Mouse (Mus musculus) CH12.LX (cell line): ENCODE data around the gene Car14. TPM values are rescaled to one million over a fixed set of nuclear protein-coding genes. Genes with fewer than 3 reads are reported as not detected.
A peak's percentile ranks its signal among the peaks of the same experiment; 100 is the strongest.

Experiments
- DNase-seq: peaks from one replicate; pipeline ENCODE4 v3.0.0-alpha.2; 2013; ENCODE audit errors: extremely low read depth
- H3K27ac ChIP-seq: 2 replicates; pipeline ENCODE4 v1.5.1; 2012; ENCODE audit warnings: low read depth, mild to moderate bottlenecking, control low read depth, moderate library complexity; ENCODE audit not compliant: insufficient read depth
- H3K27me3 ChIP-seq: replicated peaks from 2 replicates; pipeline ENCODE3; 2012; ENCODE audit warnings: inconsistent platforms
- H3K36me3 ChIP-seq, 2 experiments: replicated peaks in 1 of 2; 2 replicates each; pipeline versions ENCODE3 to v1.6.1; 2012; ENCODE audit warnings: inconsistent platforms in 1 of 2, low read length in 1 of 2, mild to moderate bottlenecking in 1 of 2, mixed read lengths in 1 of 2, moderate library complexity in 1 of 2; ENCODE audit not compliant: control insufficient read depth in 1 of 2, insufficient read depth in 1 of 2
- H3K4me1 ChIP-seq, 2 experiments: 2 replicates each; pipeline ENCODE4 v1.6.1; 2012; ENCODE audit warnings: inconsistent platforms in 1 of 2, moderate library complexity in 1 of 2; ENCODE audit not compliant: insufficient read depth in 2 of 2, control insufficient read depth in 1 of 2
- H3K4me2 ChIP-seq: 2 replicates; pipeline ENCODE4 v1.6.1; 2012; ENCODE audit warnings: low read depth, mild to moderate bottlenecking, control low read depth; ENCODE audit not compliant: poor library complexity, insufficient read depth, severe bottlenecking
- H3K4me3 ChIP-seq, 3 experiments: fragments of 150-350 bp in 1 of 3; sonication (generic) in 1 of 3; replicated peaks in 1 of 3; 2 replicates each; pipeline versions ENCODE3 to v1.5.1; 2011 to 2012; ENCODE audit warnings: low read depth in 2 of 3, low read length in 2 of 3, mild to moderate bottlenecking in 2 of 3, moderate library complexity in 2 of 3, control low read depth in 1 of 3, improper control_type of control experiment in 1 of 3, inconsistent platforms in 1 of 3, mixed read lengths in 1 of 3; ENCODE audit not compliant: poor library complexity in 1 of 3
- H3K79me2 ChIP-seq: replicated peaks from 2 replicates; pipeline ENCODE4 v1.6.1; 2012; ENCODE audit warnings: mild to moderate bottlenecking, moderate library complexity; ENCODE audit not compliant: control insufficient read depth, poor library complexity, insufficient read depth, severe bottlenecking; ENCODE audit errors: extremely low read depth
- H3K9ac ChIP-seq: 2 replicates; pipeline ENCODE4 v1.6.1; 2012; ENCODE audit warnings: low read depth, mild to moderate bottlenecking, control low read depth, moderate library complexity; ENCODE audit not compliant: insufficient read depth
- H3K9me3 ChIP-seq: replicated peaks from 2 replicates; pipeline ENCODE3; 2012; ENCODE audit warnings: low read length, inconsistent platforms, mixed read lengths
- BHLHE40 ChIP-seq: IDR thresholded peaks from 2 replicates; pipeline ENCODE4 v1.6.1; 2011; ENCODE audit warnings: mild to moderate bottlenecking, low read depth, low read length, improper control_type of control experiment
- CTCF ChIP-seq, 2 experiments: IDR thresholded peaks in 1 of 2; conservative IDR thresholded peaks in 1 of 2; 2 replicates each; pipeline ENCODE4 v1.5.1; 2011 to 2012; ENCODE audit warnings: low read depth in 2 of 2, low read length in 2 of 2, improper control_type of control experiment in 1 of 2, inconsistent platforms in 1 of 2, mild to moderate bottlenecking in 1 of 2, moderate library complexity in 1 of 2
- EP300 ChIP-seq: IDR thresholded peaks from 2 replicates; pipeline ENCODE4 v1.6.1; 2011; ENCODE audit warnings: low read length, improper control_type of control experiment
- HCFC1 ChIP-seq: IDR thresholded peaks from 2 replicates; pipeline ENCODE4 v1.6.1; 2012; ENCODE audit warnings: low read depth, mild to moderate bottlenecking, inconsistent platforms, low read length, improper control_type of control experiment
- JUN ChIP-seq: IDR thresholded peaks from 2 replicates; pipeline ENCODE4 v1.6.1; 2011; ENCODE audit warnings: low read depth, mild to moderate bottlenecking, low read length, improper control_type of control experiment, moderate library complexity; ENCODE audit not compliant: insufficient read depth
- MAFK ChIP-seq: IDR thresholded peaks from 2 replicates; pipeline ENCODE4 v1.6.1; 2011; ENCODE audit warnings: low read length, improper control_type of control experiment; ENCODE audit not compliant: insufficient replicate concordance
- MAZ ChIP-seq: IDR thresholded peaks from 2 replicates; pipeline ENCODE4 v1.6.1; 2012; ENCODE audit warnings: low read depth, mild to moderate bottlenecking, inconsistent platforms, low read length, improper control_type of control experiment, moderate library complexity
- MEF2A ChIP-seq: IDR thresholded peaks from 2 replicates; pipeline ENCODE4 v1.6.1; 2014; ENCODE audit warnings: low read depth, mild to moderate bottlenecking, inconsistent platforms, low read length, improper control_type of control experiment, borderline replicate concordance
- MXI1 ChIP-seq: IDR thresholded peaks from 2 replicates; pipeline ENCODE4 v1.6.1; 2011; ENCODE audit warnings: mild to moderate bottlenecking, low read depth, low read length, improper control_type of control experiment
- MYC ChIP-seq: IDR thresholded peaks from 2 replicates; pipeline ENCODE4 v1.6.1; 2011; ENCODE audit warnings: low read depth, mild to moderate bottlenecking, improper control_type of control experiment, low read length
- NELFE ChIP-seq: IDR thresholded peaks from 2 replicates; pipeline ENCODE4 v1.6.1; 2011; ENCODE audit warnings: low read depth, low read length, improper control_type of control experiment
- PAX5 ChIP-seq: IDR thresholded peaks from 2 replicates; pipeline ENCODE4 v1.6.1; 2012; ENCODE audit warnings: low read length, inconsistent platforms, mixed read lengths
- RAD21 ChIP-seq: IDR thresholded peaks from 2 replicates; pipeline ENCODE4 v1.6.1; 2011; ENCODE audit warnings: low read depth, mild to moderate bottlenecking, low read length, improper control_type of control experiment, moderate library complexity
- RCOR1 ChIP-seq: conservative IDR thresholded peaks from 2 replicates; pipeline ENCODE4 v1.6.1; 2012; ENCODE audit warnings: low read depth, mild to moderate bottlenecking, inconsistent platforms, low read length, improper control_type of control experiment
- SIN3A ChIP-seq: IDR thresholded peaks from 2 replicates; pipeline ENCODE4 v1.6.1; 2012; ENCODE audit warnings: low read length, improper control_type of control experiment, inconsistent platforms
- TBP ChIP-seq: conservative IDR thresholded peaks from 2 replicates; pipeline ENCODE4 v1.6.1; 2011; ENCODE audit warnings: low read depth, low read length, improper control_type of control experiment
- TCF12 ChIP-seq: IDR thresholded peaks from 2 replicates; pipeline ENCODE4 v1.6.1; 2014; ENCODE audit warnings: low read depth, mild to moderate bottlenecking, inconsistent platforms, low read length, improper control_type of control experiment
- USF1 ChIP-seq: IDR thresholded peaks from 2 replicates; pipeline ENCODE4 v1.6.1; 2014; ENCODE audit warnings: low read depth, mild to moderate bottlenecking, inconsistent platforms, low read length, improper control_type of control experiment
- ZC3H11A ChIP-seq: IDR thresholded peaks from 2 replicates; pipeline ENCODE4 v1.6.1; 2012; ENCODE audit warnings: low read depth, mild to moderate bottlenecking, inconsistent platforms, low read length, improper control_type of control experiment
- ZKSCAN1 ChIP-seq: IDR thresholded peaks from 2 replicates; pipeline ENCODE4 v1.6.1; 2012; ENCODE audit warnings: low read depth, inconsistent platforms, low read length, improper control_type of control experiment, borderline replicate concordance
- ZNF384 ChIP-seq: IDR thresholded peaks from 2 replicates; pipeline ENCODE4 v1.6.1; 2012; ENCODE audit warnings: low read depth, low read length, improper control_type of control experiment, inconsistent platforms
- dilution Hi-C: fragments of 300-500 bp; cut with MboI; formaldehyde crosslinking; loops from 2 replicates; pipeline ENCODE4 v1.14.3; 2020; ENCODE audit warnings: low sequenced_read_pairs; ENCODE audit not compliant: extremely low pct_unique_long_range_greater_than_20kb, extremely low pct_ligation_motif_present
- in situ Hi-C: fragments of 300-500 bp; cut with MboI; formaldehyde crosslinking; loops from 3 replicates; pipeline ENCODE4 v1.14.3; 2019; ENCODE audit warnings: low sequenced_read_pairs, low pct_ligation_motif_present, low pct_unique_long_range_greater_than_20kb, mixed read lengths
- polyA plus RNA-seq: library from polyadenylated mRNA; unstranded; fragments of >175 nt; gene quantifications from 2 replicates; pipeline ENCODE4 v1.2.1, GENCODE M21; 2012; ENCODE audit warnings: low read depth; ENCODE audit not compliant: insufficient read length
- total RNA-seq, 2 experiments: library from RNA; depleted of rRNA; stranded (reverse); fragments of 300-350 nt in 1 of 2; fragments of >200 nt in 1 of 2; gene quantifications; 2 replicates each; pipeline ENCODE4 v1.2.3; 2012 to 2014

Gene Car14
- total and polyA plus RNA-seq, 3 experiments: 0.13 to 0.36 TPM; not detected in 1

DNA sequence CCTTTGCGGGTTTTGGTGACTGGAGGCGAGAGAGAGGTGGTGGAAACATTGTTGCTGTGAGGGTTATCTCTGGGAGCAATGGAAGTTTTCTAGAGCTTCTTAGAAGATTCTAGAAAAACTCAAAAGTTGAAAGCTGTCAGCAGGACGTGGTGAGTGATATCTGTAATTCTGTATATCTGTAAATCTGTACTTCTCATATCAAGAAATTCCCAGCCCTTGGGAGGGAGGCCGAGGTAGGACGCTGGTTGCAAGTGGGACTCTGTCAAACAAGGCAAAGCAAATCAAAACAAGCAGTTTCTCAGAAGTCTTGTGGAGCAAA is 25.9 kb upstream of the Car14 start:
- no peak for DNase-seq
- TF ChIP-seq RCOR1: no peak
- TF ChIP-seq MYC: no peak
- peak; percentile 37 for TF ChIP-seq SIN3A
- dilution Hi-C loops: no loop called here
- H3K79me2 ChIP-seq: peaks cover 45% of the 10 kb centered on the region
- H3K27me3 ChIP-seq: no peaks in the 10 kb centered on the region
- H3K9ac ChIP-seq: peak overlapping the region; percentile 99
- peak overlapping the region; percentile 14; the same call in 1 of the 2 replicates for H3K27ac ChIP-seq
- peaks cover 4 to 21% of the 10 kb centered on the region in 2 experiments; a peak in 3 of 4 replicates for H3K4me1 ChIP-seq
- in situ Hi-C loops: no loop called here
- peak overlapping the region; percentile 92 to 97 (median 93) for H3K4me3 ChIP-seq
- H3K9me3 ChIP-seq: no peaks in the 10 kb centered on the region
- peaks cover 18 to 26% of the 10 kb centered on the region in 2 experiments for H3K36me3 ChIP-seq
- peak overlapping the region; percentile 93 for H3K4me2 ChIP-seq

DNA sequence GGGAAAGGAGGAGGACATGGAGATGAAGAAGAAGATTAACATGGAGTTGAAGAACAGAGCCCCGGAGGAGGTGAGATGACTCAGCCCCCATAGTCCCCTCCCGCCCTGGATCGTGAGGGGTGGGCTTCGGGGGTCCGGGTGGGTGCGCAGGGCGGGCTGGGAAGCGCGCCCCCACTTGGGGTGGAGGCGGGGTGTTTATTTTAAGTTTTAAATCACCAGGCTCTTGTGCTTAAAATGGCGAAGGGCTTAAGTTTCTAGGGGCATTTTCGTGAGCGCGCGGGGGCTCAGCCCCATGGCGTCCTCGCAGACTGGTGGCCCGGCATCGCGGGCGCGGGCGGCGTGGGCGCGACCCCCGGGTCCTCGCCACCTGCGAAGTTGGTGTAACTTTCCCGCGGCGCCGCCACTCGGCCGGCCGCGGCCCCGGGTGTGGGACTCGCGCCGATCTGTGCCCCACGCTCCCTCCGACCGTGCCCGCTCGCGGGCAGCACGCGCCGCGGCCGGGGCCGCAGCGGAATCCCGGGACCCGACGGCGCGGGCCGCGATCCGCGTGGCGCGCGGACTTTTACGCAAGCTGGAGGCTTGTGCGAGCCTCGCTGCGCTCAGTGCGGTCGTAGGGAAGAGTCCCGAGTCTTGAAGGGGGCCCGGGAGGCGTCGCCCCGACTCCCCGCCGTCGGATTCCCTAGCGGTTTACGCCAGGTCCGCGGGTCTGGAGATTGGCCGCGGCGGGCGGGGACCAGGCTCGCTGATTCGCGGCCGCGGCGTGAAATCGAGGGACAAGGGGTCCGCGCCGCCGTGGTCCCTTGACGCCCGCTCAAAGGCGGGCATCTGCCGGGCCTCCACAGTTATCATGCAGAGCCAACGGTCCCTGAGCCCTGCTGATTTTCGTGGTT is 25.3 kb upstream of the Car14 start:
- 0 out of 2 replicates have a peak, but pooled peaks have one; percentile 8 for TF ChIP-seq SIN3A
- TF ChIP-seq ZKSCAN1: no peak
- TF ChIP-seq TCF12: 0 out of 2 replicates have a peak, but pooled peaks have one; percentile 31
- Histone ChIP-seq H3K4me3 (peak overlapping the region; percentile 92 to 97 (median 93)), H3K4me2 (peak overlapping the region; percentile 93), H3K79me2 (peaks cover 45% of the 10 kb centered on the region), H3K27me3 (no peaks in the 10 kb centered on the region), H3K9me3 (no peaks in the 10 kb centered on the region), H3K9ac (peak overlapping the region; percentile 99), H3K36me3 (peaks cover 15 to 22% of the 10 kb centered on the region in 2 experiments), H3K4me1 (peaks cover 4 to 21% of the 10 kb centered on the region in 2 experiments; a peak in 3 of 4 replicates), H3K27ac (peak overlapping the region; percentile 14; the same call in 1 of the 2 replicates)
- in situ Hi-C loops: no loop called here
- no peak for DNase-seq
- dilution Hi-C loops: no loop called here

DNA sequence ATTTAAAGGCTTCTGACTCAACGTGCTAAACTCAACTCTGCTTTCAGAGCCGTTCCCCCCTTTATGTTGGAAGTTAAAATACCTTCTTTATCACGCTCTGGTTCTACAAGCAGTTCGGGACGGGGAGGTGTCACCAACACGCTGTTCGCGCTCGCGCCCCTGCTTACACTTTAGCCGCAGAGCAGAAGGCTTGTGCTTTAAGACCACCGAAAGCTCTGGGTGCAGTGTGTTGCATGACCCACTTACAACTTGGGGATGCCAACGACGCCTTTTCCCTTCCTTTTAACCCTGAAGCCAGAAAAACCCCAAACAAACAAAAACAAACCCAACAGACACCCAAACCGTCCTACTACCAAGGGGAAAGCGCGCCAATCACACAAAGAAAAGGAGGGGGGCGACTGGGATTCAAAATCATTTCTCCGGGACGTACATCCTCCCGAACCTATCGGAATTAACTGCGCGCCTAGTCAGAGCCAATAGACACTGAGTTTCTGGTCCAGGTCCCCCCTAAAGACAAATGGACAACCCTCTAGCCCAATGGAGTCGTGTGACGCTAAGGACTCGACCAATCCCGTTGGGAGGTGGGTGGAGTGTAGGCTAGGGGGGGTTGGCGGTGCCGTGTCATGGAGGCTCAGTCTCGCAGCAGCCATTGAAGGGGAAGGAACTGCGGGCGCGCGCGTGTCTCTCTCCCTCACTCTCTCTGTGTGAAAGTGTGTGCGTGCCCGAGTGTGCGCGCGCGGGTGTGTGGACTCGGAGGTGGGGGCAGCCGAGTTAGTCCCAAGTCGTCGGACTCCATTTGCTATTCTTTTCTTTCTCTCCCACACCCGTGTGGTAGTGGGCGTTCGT is 24.4 kb upstream of the Car14 start, which contains the start of gene Anp32e:
Gene Anp32e (plus strand): TSS at position 589 of the 846 bp plus-strand sequence.
- Histone ChIP-seq H3K27me3 (no peaks in the 10 kb centered on the region), H3K9ac (peak within 1 kb of the TSS; percentile 99), H3K79me2 (peaks cover 45% of the 10 kb centered on the region), H3K4me1 (peaks cover 4 to 21% of the 10 kb centered on the region in 2 experiments), H3K4me2 (peak within 1 kb of the TSS; percentile 93), H3K9me3 (no peaks in the 10 kb centered on the region), H3K27ac (peak within 1 kb of the TSS; percentile 62; the same call in 1 of the 2 replicates), H3K4me3 (peak within 1 kb of the TSS; percentile 92 to 97 (median 93)), H3K36me3 (peaks cover 7 to 12% of the 10 kb centered on the region in 2 experiments)
- in situ Hi-C loops (no loop called here), dilution Hi-C loops (no loop called here)
- DNase-seq: peak; percentile 99
- TF ChIP-seq EP300: no peak
- TF ChIP-seq RAD21: no peak
- peak; percentile 53 for TF ChIP-seq HCFC1
- no peak for TF ChIP-seq PAX5
- no peak for TF ChIP-seq USF1
- no peak for TF ChIP-seq JUN
- no peak for TF ChIP-seq ZC3H11A
- TF ChIP-seq NELFE: peak; percentile 87
- no peak for TF ChIP-seq CTCF (conservative IDR thresholded peaks at IDR 0.05 in 1 of 2, IDR thresholded peaks at IDR 0.05 in 1 of 2; ENCODE audit: low read depth in 2 of 2, low read length in 2 of 2)
- TF ChIP-seq MEF2A: peak; percentile 29; the same call in 1 of the 2 replicates
- TF ChIP-seq MAZ: peak; percentile 85; the same call in 1 of the 2 replicates
- TF ChIP-seq SIN3A: peak; percentile 87
- no peak for TF ChIP-seq MAFK
- TF ChIP-seq ZNF384: no peak
- peak; percentile 69 for TF ChIP-seq MXI1
- no peak for TF ChIP-seq BHLHE40
- TF ChIP-seq TBP: peak; percentile 98
- TF ChIP-seq ZKSCAN1: no peak
